Mouse (Mus musculus) 416B (cell line): ENCODE data around the gene Adgrf3.

Source experiments
- DNase-seq: peaks from one replicate; pipeline ENCODE4 v3.0.0; 2011; ENCODE audit warnings: low read depth

Gene Adgrf3

DNA sequence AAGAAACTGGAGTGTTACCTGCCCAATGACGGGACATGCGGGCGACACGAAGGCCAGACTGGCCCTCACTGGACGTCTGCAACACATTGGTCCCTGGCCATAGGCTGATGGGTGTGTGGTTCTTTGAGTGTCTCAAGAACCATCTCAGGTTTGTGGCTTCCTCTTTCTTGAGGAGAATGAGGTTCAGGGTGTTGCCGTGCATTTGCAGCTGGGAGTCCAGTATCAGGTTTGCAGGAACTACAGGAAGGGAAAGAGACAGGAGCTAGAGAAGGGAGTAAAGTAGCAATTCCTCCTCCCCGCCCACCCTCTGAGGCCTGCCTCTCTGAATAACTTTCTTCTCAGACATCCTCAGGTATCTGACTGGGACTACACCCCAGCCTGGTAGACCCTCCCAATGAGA lies 3.3 kb downstream of the Adgrf3 start:
- DNase-seq = peak; percentile 56

DNA sequence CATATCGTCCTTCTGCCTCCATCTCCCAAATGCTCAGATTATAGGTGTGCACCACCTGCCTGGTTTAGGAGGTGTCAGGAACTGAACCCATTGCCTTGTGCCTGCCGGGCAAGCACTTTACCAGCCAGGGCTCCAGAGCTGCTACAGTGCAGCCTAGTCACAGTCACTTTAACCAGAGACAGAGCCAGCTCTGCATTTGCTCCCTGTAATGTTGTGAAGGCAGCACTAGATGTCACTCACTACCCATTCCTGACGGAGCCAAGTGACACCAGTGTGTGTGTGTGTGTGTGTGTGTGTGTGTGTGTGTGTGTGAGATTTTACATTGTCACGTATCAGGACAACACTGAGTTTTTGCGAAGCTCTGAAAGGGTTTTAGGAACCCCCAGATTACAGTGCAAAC lies 4.0 kb downstream of the Adgrf3 start:
- DNase-seq = peak; percentile 79

DNA sequence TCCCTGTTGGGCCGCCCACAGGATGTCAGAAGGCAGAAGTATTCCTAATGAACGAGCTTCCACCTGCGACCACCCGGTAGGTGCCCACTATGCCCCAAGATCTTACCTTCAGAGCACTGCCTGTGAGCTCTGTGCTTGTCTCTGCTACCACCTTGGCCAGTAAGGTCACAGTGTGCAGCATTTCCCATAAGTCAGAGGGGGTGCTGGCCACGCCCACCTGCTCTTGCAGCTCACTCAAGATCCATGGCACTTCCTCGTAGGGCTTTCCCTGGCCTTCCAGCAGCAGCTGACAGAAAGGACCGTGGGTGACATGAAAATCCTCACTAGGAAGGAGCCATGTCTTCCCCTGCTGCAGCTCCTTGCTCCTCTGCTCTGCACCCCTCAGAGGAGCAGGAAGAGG lies 7.3 kb downstream of the Adgrf3 start:
- DNase-seq = peak; percentile 79

DNA sequence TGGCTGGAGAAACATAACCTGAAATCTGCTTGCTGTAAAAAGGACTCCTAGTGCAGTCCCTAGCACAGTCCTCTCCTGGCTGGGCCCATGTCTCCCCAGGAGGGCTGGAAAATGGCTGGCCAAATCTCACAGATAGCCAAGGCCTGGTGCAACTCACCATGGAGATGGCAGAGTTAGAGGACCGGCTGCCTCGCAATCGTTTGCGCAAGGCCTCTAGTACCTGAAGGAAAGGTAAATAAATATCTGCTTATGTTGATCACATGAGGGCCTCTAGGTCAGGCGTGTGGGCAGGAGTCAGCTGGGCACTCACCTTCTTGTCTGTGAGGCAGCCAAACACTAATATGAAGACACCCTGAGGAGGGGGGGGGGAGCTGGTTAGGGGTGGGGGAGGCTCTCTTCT lies 10.2 kb downstream of the Adgrf3 start:
- no peak for DNase-seq

DNA sequence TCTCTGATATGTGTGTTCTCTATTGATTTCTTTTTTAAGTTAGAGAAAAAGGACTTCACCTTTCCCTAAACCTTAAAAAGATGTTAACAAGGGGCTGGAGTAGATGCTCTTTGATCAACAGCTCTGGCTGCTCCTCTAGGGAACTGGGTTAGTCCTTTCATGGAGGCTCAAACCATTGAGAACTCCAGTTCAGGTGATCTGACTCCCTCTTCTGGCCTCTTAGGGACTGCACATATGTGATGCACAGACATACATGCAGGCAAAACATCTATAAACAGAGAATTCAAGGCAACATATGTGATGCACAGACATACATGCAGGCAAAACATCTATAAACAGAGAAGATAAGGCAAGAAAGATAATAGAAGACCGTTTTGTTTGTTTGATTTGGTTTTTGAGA lies 13.1 kb downstream of the Adgrf3 start:
- peak; percentile 54 for DNase-seq

DNA sequence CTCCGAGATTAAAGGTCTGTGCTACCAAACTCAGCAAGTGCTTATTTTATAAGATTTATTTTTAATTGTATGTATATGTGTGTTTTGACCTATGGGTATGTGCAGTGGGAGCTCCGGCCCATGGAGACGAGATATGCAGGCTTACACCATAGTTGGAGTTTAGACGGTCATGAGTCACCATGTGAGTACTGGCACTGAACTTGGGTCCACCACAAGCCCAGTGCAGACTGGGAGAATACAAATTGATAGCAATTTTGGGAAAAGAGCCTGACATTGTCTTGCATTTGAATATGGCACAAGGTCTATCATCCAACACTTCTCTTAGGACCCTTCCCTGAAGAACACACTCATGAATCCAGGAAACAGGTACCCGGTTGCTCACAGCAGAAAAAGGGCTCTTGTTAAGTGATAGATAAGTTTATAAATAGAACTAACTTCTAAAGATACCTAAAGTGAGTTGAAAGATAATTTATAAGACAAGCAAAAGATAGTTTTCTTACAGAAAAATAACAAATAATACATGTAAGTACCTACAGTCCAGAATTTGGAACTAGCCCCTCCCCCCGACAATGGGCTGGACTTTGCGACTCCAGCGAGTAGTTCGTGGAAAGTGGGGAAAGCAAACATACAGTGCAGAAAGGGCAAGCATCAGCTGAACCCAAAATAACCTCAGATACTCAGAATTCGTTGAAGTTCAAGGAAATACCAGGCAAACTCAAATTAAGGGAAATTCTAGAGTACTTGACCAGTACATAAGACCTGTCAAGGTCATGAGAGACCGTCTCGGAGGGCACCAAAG lies 17.6 kb downstream of the Adgrf3 start:
- peak; percentile 20 for DNase-seq

DNA sequence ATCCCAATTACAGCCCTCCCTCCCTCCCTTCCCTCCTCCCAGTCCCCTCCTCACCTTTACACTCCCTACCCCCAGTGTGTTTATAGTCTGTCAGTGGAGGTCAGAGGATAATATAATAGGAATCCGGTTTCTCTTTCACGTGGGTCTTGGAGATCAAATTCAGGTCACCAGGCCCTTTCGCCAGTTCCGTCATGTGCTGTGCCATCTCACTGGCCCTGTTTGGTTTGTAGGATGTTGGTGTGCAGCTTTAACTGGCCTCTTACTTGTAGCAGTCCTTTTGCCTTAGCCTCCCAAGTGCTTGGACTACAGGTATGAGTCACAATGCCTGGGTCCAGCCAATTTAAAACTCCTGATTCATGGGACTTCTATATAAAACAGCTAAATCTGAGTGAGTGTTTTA lies 29.7 kb downstream of the Adgrf3 start:
- no peak for DNase-seq

DNA sequence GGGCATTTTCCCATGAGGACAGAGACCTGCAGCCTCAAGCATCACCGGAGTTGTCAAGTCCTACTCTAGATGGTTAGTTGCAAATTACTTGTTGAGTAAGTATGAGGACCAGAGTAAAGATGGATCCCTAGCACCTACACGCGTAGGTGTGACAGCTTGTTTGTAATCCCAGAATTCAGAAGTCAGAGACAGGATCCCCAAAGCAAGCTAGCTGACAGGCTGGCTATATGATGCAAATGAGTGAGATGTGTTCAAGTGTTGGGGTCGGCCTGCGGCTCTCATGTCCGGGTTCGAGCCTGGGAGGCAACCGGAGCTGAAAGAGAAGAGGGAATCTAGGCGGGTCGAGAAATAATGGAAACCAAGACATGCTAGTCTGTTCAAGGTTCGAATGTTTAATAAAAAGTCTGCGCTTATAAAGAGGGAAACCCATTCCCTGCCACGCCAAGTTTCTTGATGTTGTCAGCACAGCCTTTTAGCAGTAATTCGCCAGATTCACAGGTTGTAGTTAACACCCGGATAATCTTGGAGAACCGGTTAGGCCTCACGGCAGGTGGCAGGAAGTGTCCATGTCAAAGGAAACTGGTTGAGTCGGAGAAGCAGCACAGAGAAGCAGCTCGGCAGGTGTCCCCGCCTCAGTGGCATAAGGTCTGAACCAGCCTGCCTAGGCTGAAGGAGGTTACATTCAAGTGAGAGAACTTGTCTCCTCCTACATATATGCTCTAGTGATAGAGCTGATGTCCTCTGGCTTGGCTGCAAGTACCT lies 32.4 kb downstream of the Adgrf3 start:
- DNase-seq = no peak

DNA sequence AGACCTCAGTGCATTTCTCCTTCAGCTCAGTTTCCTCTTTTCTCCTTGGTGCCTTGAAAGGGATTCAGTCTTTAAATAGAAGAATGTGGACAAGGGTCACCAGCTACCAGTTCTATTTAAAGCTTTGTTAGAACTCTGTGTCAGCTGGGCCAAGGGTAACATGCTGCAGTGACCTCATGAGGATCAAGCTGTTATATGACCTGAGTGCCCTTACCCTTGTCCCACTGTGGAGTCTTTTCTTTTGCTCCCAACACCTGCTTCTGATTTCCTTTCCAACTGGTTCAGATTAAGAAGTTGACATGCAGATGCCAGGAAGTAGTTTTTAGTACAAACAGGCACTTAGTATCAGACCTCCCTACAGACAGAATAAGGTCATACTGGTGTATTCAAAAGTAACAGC lies 33.4 kb downstream of the Adgrf3 start:
- DNase-seq = no peak

DNA sequence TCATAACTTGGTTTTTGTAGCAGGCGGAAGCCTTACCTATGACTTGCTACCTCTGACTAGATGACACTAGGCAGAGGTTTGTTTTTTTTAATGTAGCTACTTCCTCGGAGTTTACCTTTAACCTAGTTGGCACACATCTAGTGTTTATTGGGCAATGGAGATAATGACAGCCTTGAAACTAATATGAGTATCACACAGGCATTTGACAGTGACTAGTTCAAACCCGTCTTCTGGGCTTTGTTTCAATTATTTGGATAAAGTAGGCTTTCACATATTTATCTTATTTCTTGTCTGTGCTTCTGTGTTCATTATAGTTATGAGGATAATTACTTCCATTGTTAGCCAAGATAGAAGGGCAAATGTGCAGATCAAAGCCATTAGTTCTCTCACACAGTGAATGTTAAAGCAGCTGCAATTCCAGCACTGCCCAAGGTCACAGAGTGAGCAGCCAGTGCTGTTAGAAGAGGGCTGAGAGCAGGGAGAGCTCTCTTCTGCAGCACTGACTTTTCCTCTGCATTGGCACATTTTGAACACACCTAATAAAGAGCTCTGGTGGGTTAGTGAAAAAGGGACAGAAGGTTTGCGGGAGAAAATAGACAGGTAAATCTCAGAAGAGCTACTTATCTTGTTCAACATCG lies 35.1 kb downstream of the Adgrf3 start:
- DNase-seq = no peak

DNA sequence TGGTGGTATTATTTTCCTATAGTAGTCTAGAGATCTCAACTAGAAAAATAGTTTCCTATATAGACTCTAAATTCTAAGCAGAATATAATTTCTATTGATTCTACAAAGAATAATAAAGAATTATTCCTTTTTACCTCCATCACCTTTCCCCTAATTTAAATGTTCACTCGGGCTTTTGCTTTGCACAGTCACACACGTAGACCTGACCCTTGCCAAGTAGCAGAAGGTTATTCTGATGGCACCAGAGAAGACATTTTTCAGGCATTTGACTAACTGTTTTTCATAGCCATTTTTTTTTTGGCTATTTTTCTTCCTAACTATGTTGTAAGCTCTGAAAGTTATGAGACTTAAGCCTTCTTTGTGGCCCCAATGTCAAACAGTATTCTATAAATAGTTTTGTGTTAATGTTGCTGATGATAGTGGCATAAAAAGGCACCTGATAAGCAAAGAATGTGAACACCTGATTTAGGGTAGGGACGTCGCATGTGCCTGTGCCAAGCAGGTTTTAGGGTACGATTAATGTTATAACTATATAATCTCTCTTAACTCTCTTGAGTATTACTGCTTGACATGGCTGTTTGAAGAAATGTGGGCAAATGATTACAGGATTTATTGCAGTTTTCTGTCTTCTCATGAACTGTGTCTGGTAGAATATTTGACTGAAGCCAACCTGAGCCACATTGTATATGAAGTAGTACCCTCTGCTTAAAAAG lies 40.1 kb downstream of the Adgrf3 start:
- DNase-seq = no peak

DNA sequence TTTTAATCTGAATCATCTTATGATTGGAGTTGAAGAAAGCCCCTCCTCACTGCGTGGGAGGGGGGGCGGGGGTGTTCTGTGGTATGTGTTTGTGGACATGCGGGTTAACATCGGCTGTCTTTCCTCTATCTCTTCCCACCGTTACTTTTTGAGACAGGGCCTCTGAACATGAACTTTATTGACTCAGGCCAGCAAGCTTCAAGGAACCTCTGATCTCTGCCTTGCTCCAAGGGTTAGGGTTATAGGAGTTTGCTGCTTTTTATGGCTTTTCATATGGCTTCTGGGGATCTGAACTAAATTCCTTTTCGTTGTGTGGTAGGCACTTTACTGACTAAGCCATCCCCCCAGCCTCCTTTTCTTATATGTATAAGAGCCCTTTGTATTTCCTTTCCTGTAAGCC lies 43.2 kb downstream of the Adgrf3 start:
- DNase-seq = no peak

DNA sequence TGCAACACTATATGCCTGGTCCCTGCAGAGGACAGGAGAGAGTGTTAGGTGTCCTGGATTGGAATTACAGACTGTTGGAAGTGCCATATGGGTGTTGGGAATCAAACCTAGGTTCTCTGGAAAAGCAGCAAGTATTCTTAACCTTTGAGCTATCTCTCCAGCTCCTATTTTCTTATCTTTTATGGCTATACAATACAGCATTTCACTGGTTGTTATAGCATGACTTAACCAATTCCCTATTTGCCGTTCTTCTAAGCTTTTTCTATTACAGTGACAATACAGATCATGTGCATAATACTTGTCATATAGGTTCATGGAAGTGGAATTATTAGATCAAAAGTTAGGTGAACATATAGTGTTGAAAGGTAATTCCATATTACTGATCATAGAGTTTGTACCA lies 43.7 kb downstream of the Adgrf3 start:
- DNase-seq = no peak

DNA sequence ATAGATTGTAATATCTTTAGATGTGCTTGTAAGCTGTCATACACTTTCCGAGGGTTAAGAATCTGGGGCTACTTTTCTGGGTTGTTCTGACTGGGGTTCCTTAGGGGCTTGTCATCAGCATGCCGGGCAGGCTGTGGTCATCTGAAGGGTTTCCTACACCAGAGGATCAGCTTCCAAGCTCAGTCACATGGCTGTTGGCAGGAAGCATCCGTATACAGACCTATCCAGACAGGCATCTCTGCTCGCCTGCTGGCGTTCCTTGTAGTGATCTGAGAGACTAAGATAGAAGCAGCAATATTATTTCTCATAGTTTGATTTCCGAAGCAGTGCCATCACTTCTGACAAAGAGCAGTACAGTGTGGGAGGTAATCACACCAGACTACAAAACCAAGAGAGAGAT lies 45.9 kb downstream of the Adgrf3 start:
- DNase-seq = peak; percentile 21

DNA sequence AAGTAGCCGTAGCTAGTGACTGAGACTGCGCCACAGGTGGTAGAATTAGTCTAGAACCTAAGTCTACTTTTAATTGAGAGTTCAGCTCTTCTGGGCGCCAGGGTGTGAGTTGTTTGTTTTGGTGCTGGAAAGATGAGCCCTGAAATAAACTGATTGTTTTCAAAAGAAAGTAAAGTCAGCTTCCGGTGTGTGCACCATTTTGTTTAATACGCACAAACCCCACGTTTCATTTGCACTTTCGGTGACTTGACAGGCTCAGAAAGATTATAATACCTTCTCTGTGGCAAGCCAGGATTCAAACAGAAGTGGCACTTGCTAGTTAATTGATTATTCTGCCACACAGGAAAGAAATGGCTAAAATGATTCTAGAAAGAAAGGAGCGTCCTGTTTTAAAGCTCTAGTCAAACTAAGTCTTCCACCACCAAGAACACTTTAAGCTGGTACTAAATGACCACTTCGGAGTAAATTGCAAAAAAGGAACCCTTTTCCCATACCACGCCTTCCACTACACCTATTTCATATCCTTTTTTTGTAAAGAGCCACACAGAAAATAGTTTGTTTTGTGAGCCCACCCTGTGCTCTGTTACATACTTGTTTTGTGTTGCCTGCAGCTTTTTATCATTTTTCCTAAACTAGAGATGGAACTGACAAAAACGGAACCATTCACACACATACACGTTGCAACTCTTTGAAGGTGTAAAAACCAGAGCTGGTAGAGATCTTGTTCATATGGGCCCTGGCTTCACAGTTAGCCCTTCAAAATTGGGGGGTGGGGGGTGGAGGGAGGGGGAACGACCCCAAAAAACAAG lies 49.5 kb downstream of the Adgrf3 start:
- peak; percentile 60 for DNase-seq

DNA sequence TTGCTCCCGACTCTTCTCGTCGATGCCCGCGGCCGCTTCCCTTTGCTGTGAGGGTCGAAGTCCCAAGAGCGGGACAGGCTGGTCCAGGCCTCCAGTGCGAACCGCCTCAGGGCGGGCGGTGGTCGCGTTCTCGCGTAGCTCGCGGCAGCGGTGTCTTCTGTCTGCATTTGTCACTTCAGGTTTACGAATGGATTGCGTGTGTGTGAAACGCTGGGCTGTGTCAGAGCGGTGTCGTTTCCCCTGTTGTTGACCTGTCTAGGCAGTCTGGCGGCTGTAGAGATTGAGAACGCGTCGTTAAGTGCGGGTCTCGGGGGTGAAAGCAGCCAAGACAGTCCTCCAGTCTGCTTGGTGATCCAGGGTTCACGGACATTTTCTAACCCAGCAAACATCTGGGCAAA lies 50.1 kb downstream of the Adgrf3 start:
- no peak for DNase-seq

DNA sequence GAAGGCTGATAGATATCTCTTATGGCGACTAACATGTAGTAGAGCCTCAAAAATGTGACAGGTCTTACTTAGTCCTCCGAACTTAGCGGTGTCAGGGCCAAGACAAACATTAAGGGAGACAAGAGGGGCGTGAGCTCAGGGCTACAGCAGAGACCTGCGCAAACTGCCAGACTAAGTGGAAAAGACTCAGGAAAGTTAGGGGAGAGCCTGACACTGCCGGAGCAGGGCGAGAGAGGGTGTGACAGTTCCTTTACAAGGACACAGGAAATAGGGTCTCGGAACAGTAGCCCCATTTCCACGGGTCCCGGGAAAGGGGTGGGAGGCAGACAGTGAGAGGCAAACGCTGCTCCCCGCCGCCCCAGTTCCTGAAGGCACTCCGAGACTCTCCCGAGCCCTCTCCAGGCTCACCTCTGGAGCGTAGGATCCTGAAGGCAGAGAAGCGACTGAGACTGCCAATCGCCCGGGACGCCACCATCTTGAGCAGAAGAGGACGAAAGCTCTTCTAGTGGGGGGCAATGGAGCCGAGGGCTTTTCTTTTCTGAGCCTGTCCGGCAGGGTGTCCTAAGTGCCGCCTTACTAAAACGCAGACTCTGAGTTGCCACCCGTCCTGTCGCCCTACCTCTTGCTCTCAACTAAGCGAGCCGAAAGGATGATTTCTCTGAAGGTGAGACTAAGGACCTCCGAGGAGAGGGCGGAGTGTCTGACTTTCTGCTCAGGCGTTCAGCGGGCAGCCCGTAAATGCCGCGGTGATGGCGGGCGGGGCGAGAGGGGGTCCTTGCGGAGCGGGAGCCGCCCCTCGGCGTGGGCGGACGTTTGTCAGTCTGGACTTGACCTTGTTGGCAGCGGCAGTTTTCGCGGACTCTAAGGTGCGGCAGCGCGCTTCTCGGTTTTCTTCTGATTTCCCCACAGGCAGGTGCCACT lies 50.8 kb downstream of the Adgrf3 start, which contains the start of the genes Hadha and Hadhb:
Gene Hadha (minus strand): TSS at position 689 of the 921 bp plus-strand sequence.
Gene Hadhb (plus strand): TSS at position 775 of the 921 bp plus-strand sequence.
- DNase-seq = peak; percentile 94

DNA sequence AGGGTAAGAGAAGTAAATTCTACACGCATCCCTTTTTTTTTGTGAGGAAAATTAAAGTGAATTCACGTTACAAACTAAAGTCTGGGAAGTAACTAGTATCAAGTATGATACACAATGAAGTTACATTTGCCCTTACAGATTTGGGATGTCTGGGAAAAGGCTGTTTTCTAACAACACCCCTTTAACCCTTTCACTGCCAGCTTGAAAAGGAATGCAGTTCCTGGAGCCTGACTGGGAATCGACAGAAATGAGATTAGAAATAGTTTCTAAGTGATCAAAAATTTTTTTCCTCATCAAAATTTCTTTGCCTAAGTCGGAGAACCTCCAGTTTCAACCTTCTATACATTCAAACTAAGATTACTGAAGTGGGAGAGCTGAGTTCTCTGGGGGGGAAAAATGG lies 51.5 kb downstream of the Adgrf3 start:
- peak; percentile 32 for DNase-seq

DNA sequence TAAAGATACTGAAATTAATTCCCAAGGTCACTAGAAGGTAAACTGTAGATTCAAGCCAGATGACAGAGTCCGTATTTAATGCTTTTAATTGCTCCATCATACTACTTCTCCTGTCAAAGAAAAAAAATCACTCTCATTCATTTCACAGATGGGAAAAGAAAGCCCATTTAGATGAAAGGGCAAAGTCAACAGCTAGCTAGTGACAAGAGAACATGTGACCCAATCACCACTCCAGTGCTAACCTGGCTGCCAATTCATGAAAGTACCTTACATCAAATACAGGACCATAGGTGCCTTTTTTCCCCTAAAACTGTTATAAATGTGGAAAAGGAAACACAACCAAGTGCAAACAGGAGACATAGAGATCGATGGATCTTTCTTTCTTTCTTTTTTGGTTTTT lies 52.3 kb downstream of the Adgrf3 start:
- DNase-seq = no peak

DNA sequence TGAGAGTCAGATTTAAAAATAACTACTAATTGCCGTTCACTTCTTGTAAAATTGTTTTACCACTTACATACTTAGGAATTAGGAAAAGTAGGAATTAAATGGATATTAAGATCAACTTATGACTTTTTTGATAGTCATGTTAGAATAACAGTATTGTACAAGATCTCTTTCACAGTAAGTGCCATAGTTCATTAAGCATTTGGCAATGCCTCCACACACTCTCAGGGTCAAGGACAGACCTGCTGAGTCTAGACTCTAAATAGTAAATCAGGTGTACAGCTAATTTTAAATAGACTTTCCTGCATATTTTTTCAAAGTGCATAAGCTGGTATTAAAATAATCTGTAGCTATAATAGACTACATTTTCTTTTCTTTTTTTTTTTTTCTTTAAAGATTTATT lies 53.1 kb downstream of the Adgrf3 start:
- DNase-seq = no peak
